Mouse (Mus musculus) induced T-regulatory cell, adult 2 months (primary cell): ENCODE measurements around the gene Kcnq4.
A peak's percentile ranks its signal among the peaks of the same experiment; 100 is the strongest.

ENCODE experiments used
- DNase-seq: peaks from one replicate; pipeline ENCODE4 v3.0.0-alpha.2; 2012; ENCODE audit warnings: low read depth

Gene Kcnq4

GRCm38 (mm10) chr4:120747941-120748866, at the start of gene Kcnq4:
Gene Kcnq4 (minus strand): TSS chr4:120748612.
- DNase-seq: no peak

DNA sequence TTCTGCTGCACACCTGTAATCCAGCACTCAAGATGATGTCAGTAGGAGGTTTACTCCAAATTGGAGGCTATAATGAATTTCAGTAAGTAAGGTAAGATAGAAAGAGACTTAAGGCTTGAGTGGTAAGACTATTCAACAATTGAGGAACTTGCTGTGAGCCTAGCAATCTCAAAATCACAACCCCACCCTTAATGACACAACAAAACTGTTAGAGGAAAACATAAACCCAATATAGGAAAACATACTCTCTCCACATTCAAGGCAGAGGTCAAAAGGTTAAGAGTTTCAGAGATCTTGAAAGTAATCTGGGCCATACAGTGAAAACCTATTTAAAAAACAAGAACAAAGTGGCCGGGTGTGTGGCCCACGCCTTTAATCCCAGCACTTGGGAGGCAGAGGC, 48.3 kb upstream of the Kcnq4 start:
- peak; percentile 37 for DNase-seq

DNA sequence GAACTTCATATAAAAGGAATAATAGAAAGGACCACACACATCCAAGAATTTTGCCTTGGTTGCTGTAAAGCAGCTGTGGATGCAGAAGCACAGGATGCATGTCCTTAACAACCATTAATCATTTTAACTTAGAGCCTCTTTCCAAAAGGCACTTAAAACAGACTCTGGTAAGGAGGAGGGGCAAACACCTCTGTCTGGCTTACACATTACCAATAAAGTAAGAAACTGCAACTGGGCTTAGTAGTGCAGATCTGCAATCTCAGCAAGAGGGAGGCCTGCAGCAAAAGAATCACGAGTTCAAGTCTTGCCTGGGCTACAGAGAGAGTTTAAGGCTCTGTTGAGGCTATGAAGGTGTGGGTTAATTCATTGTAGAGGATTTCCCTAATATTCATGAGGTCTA, 47.2 kb upstream of the Kcnq4 start:
- DNase-seq: no peak

DNA sequence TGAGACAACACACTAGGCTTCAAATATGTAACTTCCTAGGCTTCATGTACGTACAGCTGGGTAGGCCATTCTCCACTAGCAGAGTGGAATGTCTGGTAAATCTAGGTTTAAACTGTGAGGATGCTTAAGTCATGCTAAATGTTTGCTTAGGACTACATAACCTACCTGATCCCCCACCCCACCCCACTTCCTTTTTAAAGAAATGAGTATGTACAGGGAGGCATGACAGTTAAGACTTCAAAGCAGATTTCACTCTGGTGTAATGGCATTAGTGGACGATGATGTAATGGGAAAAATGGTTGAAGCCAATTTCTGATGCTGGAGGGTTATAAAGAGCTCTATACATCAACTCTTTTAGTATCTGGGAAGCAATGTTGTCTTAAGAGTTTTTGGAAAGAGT, 44.5 kb upstream of the Kcnq4 start:
- no peak for DNase-seq

DNA sequence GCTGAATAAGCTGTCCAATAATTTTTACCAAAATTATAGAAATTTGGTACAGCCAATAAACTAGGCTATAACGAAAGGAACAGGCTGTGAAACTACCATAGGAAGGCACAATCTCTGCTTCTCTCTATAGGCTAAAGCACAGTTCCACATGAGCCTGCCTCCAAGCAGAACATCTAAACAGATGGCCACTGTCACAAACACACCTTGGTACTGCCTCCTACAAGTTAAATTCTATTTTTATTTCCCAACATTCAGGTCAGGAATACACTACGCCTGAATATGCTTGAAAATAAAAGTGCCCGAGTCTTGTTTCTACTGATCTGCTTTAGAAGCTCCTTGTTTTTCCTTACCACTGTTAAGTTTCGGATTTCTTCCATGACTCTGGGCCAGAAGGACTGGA, 41.6 kb upstream of the Kcnq4 start:
- DNase-seq: no peak

GRCm38 (mm10) chr4:120755801-120756200, 7.4 kb upstream of the Kcnq4 start:
- no peak for DNase-seq

GRCm38 (mm10) chr4:120755299-120755698, 6.9 kb upstream of the Kcnq4 start:
- peak; percentile 63 for DNase-seq

DNA sequence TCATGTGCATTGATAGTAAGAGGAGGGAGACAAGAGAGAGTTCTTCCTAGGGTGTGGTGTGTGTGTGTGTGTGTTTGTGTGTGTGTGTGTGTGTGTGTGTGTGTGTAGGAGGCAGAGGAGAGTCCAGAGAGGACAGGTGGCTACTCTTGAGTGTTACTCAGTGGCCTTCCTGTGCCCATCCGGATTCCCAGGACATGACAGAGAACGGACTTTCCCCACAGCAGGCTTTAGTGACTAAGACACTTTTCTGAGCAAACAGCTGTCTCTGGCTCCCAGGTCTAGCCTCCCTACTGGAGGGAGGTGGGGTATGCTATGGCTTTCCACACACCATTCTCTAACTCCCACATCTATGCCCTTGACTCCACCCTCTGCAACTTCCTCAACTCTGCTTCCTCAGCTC, 1.2 kb upstream of the Kcnq4 start:
- no peak for DNase-seq

GRCm38 (mm10) chr4:120747243-120747792, 1.1 kb downstream of the Kcnq4 start:
- no peak for DNase-seq

GRCm38 (mm10) chr4:120746552-120747150, 1.8 kb downstream of the Kcnq4 start:
- no peak for DNase-seq

DNA sequence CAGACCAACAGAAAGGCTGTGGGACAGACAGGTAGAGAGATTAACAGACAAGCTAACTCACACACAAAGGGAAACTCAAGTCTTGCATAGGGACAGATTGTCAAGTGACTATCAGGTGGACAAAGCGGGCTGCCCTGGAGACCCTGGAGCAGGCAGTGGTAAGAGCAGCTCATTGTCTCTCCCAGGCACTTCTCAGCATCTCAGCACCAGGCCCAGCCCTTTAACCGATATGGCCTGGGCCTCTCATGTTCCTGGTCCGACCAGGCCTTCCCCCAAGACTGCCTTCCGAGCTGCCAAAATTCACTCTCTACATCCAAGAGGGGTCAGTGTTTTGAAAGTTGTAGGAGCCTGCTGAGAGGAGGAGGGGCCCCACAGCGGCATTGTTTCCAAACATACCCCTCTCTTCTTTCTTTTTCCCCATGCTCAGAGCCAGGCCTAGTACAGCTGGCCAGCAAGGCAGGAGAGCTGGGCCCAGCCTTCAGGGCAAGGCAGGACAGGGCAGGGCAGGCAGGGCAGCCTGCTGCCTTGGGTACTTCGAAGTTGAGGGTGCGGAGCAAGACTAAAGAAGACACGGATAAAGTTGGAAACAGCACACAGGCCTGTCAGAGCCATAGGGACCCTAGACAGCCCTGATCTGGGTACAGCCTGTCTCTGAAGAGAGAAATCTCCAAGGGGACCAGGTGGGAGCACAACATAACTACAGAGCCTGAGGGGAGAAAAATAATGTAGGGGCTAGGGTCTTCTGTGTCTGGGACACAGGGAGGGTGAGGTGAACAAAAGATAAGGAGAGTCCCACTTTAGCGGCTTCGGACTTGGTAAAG, 2.5 kb downstream of the Kcnq4 start:
- no peak for DNase-seq

DNA sequence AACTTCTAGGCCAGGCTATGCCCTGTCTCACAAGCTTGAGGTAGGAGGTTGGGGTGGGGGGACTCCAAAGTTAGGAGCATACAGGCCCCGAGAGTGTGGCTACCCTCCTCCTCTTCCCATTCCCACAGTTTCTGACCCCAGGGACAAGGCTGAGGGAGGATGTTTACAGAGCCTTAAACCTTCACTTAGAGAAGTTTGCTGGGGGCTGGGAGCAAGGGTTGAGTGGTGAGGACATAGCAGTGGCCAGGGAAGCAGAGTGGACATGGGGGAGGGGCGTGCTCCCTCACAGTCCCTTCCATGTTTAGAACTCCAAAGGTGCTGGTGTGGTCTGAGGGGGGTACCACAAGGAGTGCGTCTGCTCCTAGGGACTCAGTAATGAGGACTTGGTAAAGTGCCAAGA, 4.8 kb downstream of the Kcnq4 start:
- DNase-seq: no peak

DNA sequence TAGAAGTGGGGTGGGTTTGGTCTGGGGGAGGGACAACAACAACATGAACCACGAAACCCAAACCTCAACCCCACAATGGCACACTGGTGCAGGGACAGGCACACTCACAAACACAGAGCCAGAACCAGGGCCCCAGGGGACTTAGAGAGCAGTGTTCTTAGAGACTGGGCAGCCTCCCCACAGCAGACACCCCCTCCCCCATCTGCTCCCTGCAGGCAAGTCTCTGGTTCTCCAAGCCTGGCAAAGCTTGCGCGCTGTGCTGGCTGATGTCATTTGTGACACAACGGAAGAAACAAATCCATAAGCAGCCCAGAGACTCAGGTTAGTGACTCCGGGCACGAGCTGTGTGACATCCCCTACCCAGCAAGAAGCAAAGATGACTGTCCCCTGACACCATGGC, 7.1 kb downstream of the Kcnq4 start:
- no peak for DNase-seq

DNA sequence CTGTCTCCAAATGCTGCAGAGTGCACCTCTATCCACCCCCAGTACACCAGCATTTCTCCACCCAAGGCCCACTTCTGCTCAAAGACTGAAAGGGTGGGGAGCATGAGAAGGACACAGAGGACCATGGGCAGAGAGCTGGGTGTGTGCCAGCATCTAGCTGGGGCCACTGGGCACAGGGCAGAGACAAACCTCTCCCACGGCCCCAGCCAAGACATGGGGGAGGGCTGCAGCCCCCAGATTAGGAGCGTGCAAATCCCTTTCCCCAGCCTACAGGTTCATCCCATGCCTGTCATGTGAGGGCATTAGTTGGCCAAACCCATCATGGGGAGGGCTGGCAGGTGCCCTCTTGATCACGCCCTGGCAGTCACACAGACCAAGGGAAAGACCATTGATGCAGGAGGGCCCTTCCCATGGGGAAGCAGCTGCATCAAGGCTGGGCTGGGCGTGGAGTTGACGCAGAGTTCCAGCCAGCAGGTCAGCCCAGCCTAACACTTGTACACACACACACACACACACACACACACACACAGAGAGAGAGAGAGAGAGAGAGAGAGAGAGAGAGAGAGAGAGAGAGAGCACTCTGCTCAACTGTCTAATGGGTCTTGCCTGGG, 14.3 kb downstream of the Kcnq4 start:
- DNase-seq: no peak

GRCm38 (mm10) chr4:120732737-120733136, 15.7 kb downstream of the Kcnq4 start:
- no peak for DNase-seq

GRCm38 (mm10) chr4:120731030-120731644, 17.3 kb downstream of the Kcnq4 start:
- peak; percentile 67 for DNase-seq

DNA sequence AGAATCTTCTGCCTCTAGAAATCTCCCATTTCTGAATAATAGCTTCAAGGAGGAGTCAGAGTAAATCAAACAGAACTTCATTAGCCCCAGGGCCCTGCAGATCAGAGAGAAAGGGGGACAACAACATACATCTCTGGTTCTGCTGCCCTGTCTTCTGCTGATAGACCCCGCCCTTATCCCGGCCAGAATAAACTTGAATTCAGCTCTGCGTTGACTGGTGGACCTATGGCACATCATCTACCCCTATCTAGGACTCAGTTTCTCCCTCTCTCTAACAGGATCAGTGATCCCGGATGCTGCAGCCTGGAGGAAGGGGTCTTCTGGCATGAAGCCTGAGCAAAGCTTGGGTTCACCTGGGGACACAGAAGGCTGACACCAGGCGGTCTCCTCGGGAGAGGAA, 17.8 kb downstream of the Kcnq4 start:
- no peak for DNase-seq

GRCm38 (mm10) chr4:120730146-120730545, 18.3 kb downstream of the Kcnq4 start:
- DNase-seq: no peak

DNA sequence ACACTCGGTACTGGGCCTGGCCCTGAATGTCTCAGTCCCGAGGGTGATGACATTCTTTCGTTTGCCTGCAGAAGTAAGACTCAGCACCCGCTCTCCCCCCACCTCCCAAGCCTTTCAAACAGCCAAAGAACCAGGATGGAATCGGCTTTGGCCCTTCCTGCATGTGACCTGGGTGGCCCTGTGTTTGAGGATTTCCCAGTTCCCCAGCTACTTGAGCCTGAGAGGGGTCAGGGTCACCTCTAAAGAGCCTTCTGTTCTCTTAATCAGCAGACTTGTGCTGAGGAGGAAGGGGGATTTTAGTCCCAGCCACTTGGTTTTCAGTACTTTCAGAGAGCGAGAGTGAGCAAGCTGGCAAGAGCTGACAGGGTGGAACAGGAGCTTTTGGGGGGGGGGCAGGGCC, 19.0 kb downstream of the Kcnq4 start:
- DNase-seq: no peak

GRCm38 (mm10) chr4:120727842-120728241, 20.6 kb downstream of the Kcnq4 start:
- DNase-seq: no peak

GRCm38 (mm10) chr4:120726174-120726573, 22.2 kb downstream of the Kcnq4 start:
- DNase-seq: no peak
